Mouse (Mus musculus) heart, postnatal 25 days (tissue): ENCODE results near the gene Rab19. TPM values are rescaled to one million over a fixed set of nuclear protein-coding genes. Genes with fewer than 3 reads are reported as not detected.
"Not testable (repeated sequence)": the region's sequence is repeated elsewhere in the genome, so short reads cannot be mapped to it uniquely, and the experiment has no call there.

ENCODE experiments used
- DNase-seq: peaks from one replicate; pipeline ENCODE4 v3.0.0; 2022; ENCODE audit warnings: low spot score
- intact Hi-C: fragments of 180-260 bp; cut with DNase I; formaldehyde crosslinking; loops from one replicate; pipeline ENCODE4 v1.15.1; 2025
- total RNA-seq, 2 experiments: library from RNA; stranded (reverse); gene quantifications; 2 replicates each; pipeline ENCODE4 v1.2.3; 2021

Rab19 gene
- under 1 TPM in 1 of 2 experiments, not detected in 1; 0.34 TPM for total RNA-seq

DNA sequence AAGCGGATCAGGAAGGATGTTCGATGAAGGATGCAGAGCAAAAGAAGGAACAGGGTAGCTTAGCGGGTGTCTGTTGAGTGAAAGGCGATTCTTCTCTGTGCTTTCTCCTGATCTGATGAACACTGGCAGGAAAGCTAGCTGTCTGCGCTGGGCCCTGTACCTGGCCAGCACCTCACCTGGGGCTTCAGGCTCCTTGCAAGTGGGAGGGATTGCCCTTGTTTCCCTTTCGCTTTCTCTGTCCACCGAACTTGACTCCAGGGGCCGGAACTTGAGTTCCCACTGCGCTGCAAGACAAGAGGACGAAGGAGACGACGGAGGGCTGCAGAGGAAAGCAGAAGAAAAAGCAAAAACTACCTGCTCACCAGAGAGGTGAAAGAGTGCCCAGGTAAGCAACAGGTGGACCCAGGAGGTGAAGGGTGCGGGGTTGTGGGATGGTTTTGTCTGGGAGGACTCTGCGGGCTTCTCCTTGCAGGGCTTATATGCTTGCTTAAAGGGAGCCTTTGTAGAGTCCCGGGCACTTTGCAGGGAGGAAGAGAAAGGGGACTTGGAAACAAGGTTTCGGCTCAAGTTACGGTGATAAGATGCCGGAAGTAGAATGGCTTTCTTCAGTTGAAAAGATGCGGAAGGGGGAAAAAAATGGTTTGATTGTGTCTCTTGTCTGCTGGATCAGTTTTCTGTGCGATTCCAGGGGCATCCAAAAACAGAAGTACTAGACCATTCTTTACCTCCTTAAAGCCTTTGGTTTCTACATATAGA is at the start of gene Rab19:
TSS of gene Rab19 (plus strand) at position 51 of the 756 bp plus-strand sequence.
- DNase-seq, result no peak
- intact Hi-C loops, result no loop called here

DNA sequence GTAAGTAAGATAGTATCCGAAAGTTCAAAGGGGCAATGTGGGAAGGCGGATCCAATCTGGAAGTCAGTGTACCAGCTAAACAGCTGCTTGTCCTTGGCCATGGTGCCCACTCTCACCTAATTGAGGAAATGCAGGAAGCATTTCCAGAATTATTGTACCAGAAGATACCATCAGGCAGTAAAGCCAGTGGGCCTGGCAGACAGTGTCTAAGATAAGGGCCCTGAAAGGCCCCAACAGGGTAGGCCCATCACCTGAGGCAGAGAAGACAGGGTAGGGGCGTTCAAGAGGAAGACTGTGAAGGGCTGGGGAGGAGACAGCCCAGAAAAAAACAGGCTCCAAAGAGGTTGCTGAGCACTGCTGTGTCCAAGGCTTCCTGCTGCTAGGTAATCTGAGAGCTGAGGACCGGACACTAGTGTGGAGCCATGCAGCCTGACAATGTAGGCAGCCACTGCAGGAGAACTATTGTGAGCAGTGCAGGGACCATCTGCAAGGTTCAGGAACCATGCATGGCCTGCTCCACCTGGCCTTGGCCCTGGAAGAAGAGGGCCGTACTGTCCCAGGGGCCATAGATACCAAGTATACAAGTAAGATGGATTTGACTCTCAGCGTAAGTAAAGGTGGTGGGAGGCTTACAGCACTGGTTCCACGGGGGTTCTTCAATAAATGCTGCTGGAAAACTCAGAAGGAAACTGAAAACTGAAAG is 48.8 kb upstream of the Rab19 start:
- DNase-seq, result no peak
- intact Hi-C loops, result no loop called here

DNA sequence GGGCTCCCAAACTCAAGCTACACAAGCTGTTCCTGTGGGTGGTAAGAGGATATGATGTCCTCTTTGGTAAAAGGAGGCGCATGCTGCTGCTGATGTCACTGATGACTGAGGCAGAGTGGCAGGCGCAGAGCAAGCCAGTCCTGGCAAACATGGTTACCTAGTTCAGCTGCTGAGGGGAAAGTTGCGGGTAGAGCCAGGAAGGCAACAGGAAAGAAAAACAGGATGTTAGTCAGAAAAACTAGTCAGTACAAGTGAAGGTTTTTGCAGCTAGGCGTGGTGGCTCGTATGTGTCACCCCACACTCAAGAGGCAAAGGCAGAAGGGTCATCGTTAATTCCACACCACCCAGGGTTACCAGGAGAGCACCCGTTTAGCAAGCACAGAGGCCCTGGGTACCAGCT is 46.8 kb upstream of the Rab19 start:
- intact Hi-C loops, result no loop called here
- no peak for DNase-seq

DNA sequence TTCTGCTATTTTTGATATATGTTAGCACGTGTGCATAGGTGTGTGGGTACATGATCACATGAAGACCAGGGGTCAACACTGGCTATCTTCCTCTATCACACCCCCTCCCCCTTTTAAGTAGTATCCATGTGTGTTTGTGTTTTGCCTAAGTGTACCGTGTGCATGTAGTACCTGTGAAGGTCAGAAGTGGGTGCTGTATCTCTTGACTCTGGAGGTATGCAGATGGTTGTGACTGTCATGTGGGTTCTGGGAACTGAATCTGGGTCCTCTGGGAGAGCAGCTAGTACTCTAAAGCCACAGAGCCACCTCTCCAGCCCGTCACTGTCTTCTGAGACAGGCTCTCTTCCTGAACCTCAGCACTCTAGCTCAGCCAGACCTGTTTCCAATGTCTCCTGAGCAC is 46.1 kb upstream of the Rab19 start:
- DNase-seq, result no peak
- intact Hi-C loops, result no loop called here

DNA sequence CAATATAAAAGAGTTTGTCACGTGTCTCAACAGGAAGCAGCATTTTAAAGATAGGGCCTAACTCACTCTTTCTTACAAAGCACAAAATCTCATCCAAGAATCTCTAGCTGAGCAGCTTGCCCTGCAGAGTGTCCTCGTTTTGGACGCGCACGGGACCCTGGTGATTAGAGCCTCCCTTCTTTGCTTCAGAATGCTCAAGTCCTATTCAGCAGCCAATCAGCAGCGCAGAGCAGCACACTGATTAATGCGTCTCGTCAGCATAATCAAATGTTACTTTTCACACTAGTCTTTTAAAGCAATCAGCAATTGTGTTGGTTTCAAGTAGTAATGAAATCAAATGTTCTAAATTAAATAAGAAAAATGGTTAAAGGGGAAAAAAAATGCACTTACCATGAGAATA is 42.6 kb upstream of the Rab19 start:
- intact Hi-C loops, result no loop called here
- no peak for DNase-seq

DNA sequence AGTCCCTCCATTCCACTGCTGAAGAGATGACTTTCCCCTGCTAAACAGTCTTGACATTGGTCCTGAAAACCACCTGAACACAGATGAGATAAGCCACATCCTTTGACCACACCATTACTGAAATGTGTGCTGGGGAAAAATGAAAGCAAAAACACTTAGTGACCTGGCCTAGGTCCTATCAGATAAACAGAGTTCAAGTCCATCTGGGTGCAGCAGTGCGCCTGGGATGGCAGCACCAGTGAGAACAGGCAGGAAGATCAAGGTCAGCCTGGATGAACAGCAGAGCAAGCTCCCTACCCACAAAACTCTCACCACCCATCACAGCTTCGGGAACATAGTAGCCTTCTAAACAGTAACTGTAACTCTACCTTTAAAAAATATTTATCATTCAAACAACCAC is 39.2 kb upstream of the Rab19 start:
- intact Hi-C loops, result loop anchor here (5.0 kb wide), 2 partner anchors 84 to 154 kb away; no protein-coding TSS in a partner anchor
- no peak for DNase-seq

DNA sequence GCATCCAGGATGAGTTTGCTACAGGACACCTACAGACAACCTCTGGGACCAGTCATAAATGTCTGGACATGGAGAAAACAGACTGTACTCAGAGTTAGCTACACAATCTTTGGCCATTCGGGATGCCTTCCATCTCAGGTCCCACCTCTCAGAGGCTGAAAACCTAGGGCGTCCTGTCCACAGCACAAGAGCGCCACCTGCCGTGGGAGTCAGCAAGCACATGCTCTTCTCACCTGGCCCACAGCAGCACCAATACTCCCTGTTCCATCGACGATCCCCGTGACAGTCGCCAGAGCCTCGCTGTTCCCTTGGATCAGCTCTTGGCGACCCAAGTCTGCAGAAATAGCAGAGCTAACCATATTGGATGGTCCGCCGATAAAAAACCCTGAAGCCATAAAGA is 37.0 kb upstream of the Rab19 start:
- peak; percentile 53 for DNase-seq

DNA sequence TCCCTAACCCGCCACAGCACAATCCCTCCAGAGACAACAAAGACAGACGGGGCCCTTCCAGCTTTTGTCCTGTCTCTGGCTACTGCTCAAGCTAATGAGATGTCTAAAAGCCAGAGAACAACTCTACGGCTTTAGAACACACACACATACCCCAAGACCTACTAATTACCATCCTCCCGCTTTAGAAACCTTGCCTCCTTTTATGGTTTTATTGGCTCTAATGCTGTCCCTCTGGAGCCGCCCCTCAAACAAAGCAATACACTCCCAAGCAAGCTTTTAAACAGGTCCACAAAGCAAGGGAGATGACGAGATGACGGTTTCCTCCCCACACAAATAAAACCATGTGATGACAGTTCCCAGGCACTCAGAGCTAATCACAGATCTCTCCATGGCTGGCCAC is 35.5 kb upstream of the Rab19 start:
- intact Hi-C loops, result no loop called here
- no peak for DNase-seq

More for the DNA sequence above, 37.0 kb upstream of the Rab19 start:
- intact Hi-C loops, result loop anchor here (1.0 to 5.0 kb wide), 4 partner anchors 87 to 198 kb away; no protein-coding TSS in a partner anchor

DNA sequence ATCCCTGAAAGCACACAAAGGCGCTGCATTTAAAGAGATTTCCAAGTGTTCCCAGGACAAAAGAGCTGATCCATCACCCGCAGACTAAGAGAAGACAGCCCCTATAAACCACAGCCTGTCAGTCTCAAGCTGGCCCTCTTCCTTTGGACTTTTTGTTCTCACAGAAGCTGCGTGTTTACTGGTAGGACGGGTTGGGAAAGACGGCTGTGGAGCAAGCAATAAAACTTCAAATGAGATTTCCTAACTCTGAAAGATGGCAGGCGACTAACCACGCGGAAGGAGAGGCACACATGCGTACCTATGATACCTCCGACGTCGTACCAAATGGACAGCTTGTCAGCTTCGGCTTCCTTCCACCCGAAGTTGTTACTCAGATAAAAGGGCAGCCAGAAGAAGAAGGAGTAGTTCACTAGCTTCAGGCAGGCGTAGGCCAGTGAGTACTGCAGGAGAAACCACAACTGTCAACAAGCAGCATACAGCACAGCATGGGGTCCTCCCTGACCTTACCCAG is 33.9 kb upstream of the Rab19 start:
- intact Hi-C loops, result no loop called here
- DNase-seq, result no peak

DNA sequence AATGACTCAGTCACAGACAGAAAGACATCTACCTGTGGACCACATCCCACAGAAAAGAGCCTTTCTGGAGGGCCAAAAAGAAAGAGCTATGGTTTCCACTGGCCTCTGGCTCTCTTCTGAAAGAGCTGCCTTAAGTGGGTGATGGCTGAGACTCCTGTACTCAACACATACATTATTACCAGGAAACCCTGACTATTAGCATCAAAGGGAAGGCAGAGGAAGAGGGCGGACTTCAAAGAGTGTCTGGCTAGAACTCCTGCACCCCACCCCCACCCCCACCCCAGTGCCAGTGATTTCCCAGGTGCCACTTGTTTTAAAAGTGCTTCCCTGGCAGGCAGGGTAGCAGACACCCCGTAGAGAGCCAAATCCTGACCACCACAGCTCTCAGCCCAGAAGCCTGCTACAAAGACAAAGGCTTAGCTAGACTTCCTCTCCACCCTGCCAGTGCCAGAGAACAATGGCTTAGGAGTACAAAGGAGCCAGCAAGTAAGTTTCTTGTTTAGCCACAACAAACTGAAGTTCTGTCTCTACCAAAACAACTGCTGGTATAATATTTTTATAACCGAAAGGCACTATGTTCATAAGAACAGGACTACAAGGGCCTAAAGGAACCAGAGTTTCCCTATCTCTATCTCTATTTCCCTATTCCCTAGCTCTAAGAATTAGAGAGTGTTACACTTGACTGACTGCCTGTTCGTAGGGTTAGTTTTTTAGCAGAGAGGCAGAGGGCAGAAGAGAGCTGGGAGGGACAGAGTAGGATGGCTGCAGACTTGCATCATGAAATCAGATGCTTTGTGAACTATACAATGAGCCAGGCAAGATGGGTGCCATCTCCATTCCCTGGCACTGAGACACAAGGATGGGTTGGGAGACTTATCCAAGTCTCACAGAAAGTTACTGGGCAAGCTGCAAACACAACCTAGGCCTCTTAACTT is 32.8 kb upstream of the Rab19 start:
- no peak for DNase-seq
- intact Hi-C loops, result no loop called here

DNA sequence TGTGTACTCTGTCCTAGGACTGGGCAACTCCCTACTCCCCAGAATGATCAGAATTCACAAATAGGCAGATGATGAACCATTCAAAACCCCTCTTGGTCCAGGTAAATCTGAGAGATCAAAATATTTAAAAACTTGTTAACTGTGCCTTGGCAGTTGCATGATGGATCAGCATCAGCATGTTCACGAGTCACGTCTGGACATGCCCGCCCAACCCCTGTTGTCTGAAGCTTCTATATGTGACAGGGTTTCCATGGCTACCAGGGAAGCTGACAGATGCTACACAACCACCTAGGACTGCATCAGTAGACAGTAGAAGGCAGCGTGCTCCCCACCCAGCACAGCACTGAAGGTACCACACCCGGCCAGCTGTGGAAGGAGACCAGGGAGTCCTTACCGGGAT is 32.0 kb upstream of the Rab19 start:
- intact Hi-C loops, result no loop called here
- no peak for DNase-seq

DNA sequence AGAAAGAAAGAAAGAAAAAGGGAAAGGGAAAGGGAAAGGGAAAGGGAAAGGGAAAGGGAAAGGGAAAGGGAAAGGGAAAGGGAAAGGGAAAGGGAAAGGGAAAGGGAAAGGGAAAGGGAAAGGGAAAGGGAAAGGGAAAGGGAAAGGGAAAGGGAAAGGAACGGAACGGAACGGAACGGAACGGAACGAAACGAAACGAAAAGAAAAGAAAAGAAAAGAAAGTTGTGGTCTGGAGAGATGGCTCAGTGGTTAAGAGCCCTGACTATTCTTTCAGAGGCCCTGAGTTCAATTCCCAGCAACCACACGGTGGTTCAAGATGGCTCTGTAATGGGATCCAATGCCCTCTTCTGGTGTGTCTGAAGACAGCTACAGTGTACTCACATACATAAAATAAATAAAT is 21.8 kb upstream of the Rab19 start:
- intact Hi-C loops, result not testable (repeated sequence)

DNA sequence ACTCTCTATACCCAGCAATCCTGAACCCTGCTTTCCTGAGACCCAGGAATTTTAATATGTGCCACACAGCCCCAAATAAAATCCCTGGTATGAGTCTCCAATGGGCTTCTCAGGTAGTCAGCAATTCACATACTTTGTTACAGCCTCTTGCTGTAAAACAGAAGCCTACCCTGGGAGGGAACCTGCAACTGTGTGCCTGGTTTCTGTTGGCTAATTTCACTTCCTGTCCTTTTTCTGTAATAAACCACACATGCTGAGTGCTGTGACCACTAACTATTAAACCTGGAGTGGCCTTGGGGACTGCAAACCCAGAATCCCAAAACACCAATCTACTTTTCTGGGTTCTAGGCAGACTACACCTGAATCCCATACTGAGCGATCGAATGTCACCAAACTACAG is 18.3 kb upstream of the Rab19 start:
- intact Hi-C loops, result no loop called here

More for the DNA sequence above, 21.8 kb upstream of the Rab19 start:
- DNase-seq, result not testable (repeated sequence)

DNA sequence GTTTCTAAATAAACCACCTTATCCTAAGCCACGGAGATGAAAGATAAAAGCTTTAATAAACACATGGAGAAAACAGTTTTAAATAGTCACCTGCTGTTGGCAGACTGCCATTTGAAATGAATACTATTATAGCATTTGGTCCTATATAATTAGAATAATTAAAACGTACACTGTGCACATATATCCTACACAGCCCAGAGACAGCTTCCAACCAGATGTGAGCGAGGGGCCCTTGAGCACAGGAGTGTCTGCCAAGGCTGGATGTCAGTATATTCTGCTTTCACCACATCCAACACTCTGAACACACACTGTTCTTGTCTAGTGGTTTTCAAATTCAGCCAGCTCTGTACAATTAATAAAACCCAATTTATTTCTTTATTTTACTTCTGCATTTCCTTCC is 11.3 kb upstream of the Rab19 start:
- DNase-seq, result no peak
- intact Hi-C loops, result no loop called here

More for the DNA sequence above, 18.3 kb upstream of the Rab19 start:
- no peak for DNase-seq

DNA sequence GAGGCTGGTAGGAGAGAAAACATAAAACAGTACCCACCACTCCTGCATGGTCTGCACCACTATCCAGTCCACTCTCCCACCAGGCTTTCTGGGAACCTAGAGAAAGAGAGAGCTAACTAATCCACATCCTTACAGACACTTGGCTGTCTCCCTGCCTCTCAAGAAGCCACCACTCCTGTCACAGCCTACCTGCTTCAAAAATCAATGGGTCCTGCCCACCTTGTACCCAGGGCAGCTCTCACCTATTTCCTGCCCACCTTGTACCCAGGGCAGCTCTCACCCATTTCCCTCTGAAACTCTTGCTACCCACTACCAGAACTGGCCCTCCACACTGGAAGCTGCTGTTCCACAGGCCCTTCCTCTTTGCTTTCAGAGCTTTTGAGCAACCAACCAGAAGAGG is 8.9 kb upstream of the Rab19 start:
- intact Hi-C loops, result no loop called here
- DNase-seq, result no peak

DNA sequence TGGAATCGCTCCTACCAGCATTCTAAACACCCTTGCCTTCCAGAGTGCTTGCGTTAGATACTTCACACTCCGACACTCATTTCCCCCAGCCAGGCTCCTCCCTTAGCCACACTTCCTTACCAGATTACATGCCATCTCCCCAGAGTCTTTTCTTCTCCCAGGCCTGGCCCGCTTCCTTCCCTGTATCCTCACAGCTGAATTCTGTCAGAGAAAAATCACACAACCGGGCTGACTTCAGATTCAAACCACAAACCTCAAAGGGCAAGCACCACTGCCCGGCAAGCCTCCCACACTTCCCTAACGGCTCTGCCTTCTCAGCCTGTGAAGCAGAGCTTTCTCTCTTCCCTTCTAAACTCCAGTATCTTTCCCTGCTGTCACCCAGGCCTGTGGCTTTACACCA is 8.2 kb upstream of the Rab19 start:
- intact Hi-C loops, result no loop called here
- DNase-seq, result peak; percentile 53

DNA sequence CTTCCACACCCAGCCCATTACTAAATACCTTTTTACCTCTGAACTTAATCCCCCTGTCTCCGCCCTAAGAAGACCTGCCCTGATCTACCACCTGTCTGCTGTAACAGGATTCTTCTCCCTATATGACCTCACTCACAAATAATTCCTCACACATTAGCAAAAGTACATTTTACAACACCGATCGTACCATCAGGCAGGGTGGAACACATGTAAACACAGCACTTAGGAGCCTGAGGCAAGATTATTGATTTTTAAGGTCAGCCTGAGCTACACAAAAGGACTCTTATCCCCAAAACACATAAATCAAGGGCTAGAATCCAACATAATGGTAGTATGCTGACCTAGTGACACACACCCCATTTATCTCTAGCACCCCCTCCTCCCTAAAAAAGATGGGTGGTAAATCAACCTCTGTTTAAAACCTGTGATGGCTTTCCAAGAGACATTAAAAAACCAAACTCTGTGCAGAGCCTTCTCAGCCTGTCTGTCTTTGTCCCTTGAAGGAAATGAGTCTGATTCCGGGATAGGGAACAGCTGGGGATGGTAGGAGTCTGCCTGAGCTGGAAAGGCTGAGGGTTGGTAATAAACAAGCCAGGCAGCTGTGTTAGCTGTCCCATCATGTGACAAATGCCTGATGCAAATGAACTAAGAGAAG is 7.5 kb upstream of the Rab19 start:
- no peak for DNase-seq
- intact Hi-C loops, result no loop called here

DNA sequence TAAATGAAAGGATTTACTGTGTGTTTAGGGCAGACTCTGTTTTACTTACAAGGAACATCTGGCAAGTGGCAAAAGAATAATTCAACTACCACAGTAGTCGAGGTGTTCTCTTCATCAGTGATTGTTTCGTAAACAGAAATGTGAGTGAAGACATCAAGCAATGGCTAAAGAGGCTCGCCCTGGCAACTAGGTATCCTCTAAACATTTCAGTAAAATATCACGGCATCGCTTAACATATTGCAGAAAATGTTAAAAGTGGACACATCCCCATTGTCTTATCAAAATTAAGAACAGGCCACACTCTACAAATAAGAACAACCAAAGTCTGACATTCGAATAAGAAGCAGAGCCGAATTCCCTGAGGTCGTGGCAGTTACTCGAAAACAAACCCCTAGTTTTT is 4.2 kb upstream of the Rab19 start:
- no peak for DNase-seq
- intact Hi-C loops, result no loop called here

DNA sequence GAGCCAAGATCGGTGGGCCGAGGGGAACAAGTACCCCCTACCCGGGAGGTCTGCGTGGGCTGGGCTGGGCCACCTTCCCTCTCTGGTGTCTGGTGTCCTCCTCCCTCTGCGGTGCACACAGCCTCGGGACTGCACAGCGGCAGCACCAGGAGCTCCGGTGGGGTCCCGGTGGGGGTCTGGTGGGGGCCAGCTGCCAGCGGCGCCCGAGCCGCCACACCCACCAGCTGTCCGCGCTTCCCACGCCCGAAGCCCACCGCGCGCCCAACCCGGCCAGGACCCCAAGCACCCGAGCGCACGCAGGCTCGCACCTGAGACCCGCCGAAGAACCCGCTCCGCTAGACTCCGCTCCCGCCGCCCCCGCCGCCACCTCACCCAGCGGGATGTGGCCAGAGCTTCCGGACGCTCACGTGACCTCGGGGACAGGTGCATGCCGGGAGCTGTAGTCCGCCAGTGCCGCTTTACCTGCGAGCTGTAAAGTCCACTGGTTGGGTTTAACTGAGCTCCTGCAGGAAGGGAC is 3.6 kb upstream of the Rab19 start, which contains the start of gene Slc37a3:
TSS of gene Slc37a3 (minus strand) at position 365 of the 517 bp plus-strand sequence.
- peak; percentile 71 for DNase-seq
- intact Hi-C loops, result no loop called here
